Mouse (Mus musculus): Measurements from ENCODE around the gene Lrrtm4. TPM values are rescaled to one million over a fixed set of nuclear protein-coding genes. Genes with fewer than 3 reads are reported as not detected.

The Lrrtm4 gene
- polyA plus RNA-seq, 1 experiment from 2014 or later, result 0.33 TPM

DNA sequence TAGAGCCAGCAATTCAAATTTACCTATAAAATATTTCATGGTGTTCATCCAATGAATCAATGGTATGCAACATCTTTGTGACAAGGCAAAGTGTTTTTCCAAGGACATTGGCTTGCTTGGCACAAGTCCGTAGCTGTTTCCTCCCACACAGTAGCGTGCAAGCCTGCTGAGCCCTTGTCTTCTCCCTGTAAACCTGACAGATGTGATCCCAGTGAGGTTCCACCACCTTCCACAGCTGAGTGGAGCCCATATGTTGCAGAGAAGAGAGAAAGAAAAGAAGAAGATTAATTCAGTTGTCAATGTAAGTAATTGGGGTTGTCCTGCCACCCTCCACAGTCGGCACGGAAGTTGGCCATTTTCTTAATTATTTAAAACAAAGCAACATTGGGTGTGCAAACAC, 645.4 kb downstream of the Lrrtm4 start:
- Histone ChIP-seq H3K4me1 (ENCODE audit: insufficient read depth) (no peaks in the 10 kb centered on the region), H3K27me3 (ENCODE audit: insufficient read depth, low read length) (no peaks in the 10 kb centered on the region), H3K27ac (ENCODE audit: low read depth) (no peak overlapping the region), H3K9me3 (ENCODE audit: low read depth, low read length) (no peaks in the 10 kb centered on the region), H3K9ac (no peak overlapping the region), H3K36me3 (ENCODE audit: insufficient read depth) (no peaks in the 10 kb centered on the region), H3K4me3 (ENCODE audit: low read depth, low read length) (no peak overlapping the region), H3K4me2 (no peak overlapping the region)
- TF ChIP-seq CTCF (IDR thresholded peaks at IDR 0.05; ENCODE audit: low read depth), result no peak
- DNase-seq, result no peak
- no peak for ATAC-seq (ENCODE audit: insufficient read depth)
- 71% methylated on average over 4 of the region's 4 CpGs for WGBS

DNA sequence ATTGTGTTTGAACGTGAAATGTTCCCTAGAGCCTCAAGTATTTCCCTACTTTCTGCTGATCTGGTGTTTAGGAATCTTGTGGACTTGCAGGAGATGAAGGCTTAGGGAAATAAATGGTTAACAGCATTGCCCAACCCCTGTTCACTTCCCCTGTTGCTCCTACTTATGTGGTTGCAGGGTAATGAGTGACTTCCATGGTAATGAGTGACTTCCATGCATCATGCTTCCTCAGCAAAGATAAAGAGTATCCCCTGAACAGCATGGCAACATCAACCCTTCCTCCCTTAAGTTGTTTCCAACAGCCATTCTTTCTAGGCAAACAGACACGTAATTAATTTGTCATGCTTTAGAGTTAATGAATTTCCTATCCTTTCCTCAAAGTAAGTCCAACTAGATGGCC, 685.5 kb downstream of the Lrrtm4 start:
- Histone ChIP-seq H3K36me3 (ENCODE audit: insufficient read depth) (no peaks in the 10 kb centered on the region), H3K9ac (no peak overlapping the region), H3K27me3 (ENCODE audit: insufficient read depth, low read length) (no peaks in the 10 kb centered on the region), H3K4me3 (ENCODE audit: low read depth, low read length) (no peak overlapping the region), H3K9me3 (ENCODE audit: low read depth, low read length) (no peaks in the 10 kb centered on the region), H3K4me1 (ENCODE audit: insufficient read depth) (no peaks in the 10 kb centered on the region), H3K4me2 (no peak overlapping the region), H3K27ac (ENCODE audit: low read depth) (no peak overlapping the region)
- no peak for DNase-seq
- WGBS, result 60% methylated on average over 2 of the region's 2 CpGs
- TF ChIP-seq CTCF (IDR thresholded peaks at IDR 0.05; ENCODE audit: low read depth), result no peak
- no peak for ATAC-seq (ENCODE audit: insufficient read depth)

DNA sequence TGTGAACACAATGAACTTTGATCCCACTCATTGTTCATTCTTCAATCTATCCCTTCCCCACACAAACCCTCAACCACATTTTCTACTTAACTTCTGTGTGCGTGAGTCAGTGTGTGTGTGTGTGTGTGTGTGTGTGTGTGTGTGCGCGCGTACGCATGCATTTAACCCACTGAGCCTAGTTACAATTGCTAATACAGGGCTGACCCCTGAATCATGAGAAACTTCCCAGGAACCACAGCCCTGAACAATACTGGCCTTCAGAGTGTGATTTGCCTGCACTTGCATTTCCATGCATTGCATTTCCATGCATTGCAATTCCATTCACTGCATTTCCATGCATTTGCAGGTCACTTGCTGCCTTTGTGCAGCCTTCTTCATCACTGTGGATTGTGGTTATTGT, 701.8 kb downstream of the Lrrtm4 start:
- 85% methylated on average over 5 of the region's 5 CpGs for WGBS
- TF ChIP-seq CTCF (IDR thresholded peaks at IDR 0.05; ENCODE audit: low read depth), result no peak

DNA sequence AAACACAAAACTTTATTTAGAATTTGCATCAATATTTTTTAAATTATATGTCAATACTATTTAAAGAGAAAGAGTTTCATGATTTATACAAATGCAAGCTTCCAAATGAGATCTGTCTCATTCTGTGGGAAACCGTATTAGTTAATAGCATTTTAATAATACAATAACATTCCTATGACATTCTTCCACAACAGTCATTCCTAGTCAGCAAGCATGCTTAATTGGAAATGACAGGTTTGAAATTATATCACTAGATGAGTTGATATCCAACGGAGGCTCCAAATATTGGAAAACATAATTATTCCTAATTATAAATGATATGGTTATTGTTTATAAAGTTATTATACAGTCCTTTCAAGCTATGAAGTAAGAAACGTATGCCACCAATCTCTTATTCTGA, 714.7 kb downstream of the Lrrtm4 start:
- H3K9ac ChIP-seq, result no peak overlapping the region
- DNase-seq, result no peak
- H3K4me2 ChIP-seq, result no peak overlapping the region
- no peak for ATAC-seq (ENCODE audit: insufficient read depth)
- H3K27ac ChIP-seq (ENCODE audit: low read depth), result no peak overlapping the region
- TF ChIP-seq CTCF (IDR thresholded peaks at IDR 0.05; ENCODE audit: low read depth), result no peak
- H3K4me1 ChIP-seq (ENCODE audit: insufficient read depth), result no peaks in the 10 kb centered on the region
- H3K9me3 ChIP-seq (ENCODE audit: low read depth, low read length), result no peaks in the 10 kb centered on the region
- WGBS, result 76% methylated on average over 3 of the region's 3 CpGs
- no peak overlapping the region for H3K4me3 ChIP-seq (ENCODE audit: low read depth, low read length)
- no peaks in the 10 kb centered on the region for H3K27me3 ChIP-seq (ENCODE audit: insufficient read depth, low read length)
- H3K36me3 ChIP-seq (ENCODE audit: insufficient read depth), result no peaks in the 10 kb centered on the region

More for the DNA sequence above, 701.8 kb downstream of the Lrrtm4 start:
- H3K9me3 ChIP-seq (ENCODE audit: low read depth, low read length), result no peaks in the 10 kb centered on the region
- no peak overlapping the region for H3K9ac ChIP-seq
- ATAC-seq (ENCODE audit: insufficient read depth) (no peak), DNase-seq (no peak)
- H3K4me3 ChIP-seq (ENCODE audit: low read depth, low read length), result no peak overlapping the region
- no peak overlapping the region for H3K4me2 ChIP-seq
- no peak overlapping the region for H3K27ac ChIP-seq (ENCODE audit: low read depth)
- H3K4me1 ChIP-seq (ENCODE audit: insufficient read depth), result no peaks in the 10 kb centered on the region
- H3K36me3 ChIP-seq (ENCODE audit: insufficient read depth), result no peaks in the 10 kb centered on the region
- H3K27me3 ChIP-seq (ENCODE audit: insufficient read depth, low read length), result no peaks in the 10 kb centered on the region

DNA sequence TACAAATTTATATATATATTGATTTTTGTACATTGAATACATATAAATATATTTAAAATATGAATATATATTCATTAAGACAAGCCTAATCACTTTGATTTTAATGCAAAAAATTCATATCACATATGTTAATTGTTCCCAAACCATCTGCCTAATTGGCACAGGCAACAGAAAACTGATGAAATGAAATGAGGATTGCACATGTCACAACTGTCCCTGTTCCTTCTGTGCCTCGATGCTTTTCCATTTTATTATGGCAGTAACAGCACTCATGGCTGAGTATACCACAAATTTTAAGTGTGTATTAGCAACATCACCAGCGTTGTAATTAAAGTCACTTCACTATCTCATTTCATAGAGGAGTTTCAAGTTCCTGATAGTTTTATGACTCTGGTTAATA, 732.1 kb downstream of the Lrrtm4 start:
- Histone ChIP-seq H3K9me3 (ENCODE audit: low read depth, low read length) (no peaks in the 10 kb centered on the region), H3K9ac (no peak overlapping the region), H3K36me3 (ENCODE audit: insufficient read depth) (no peaks in the 10 kb centered on the region), H3K4me2 (no peak overlapping the region), H3K27ac (ENCODE audit: low read depth) (no peak overlapping the region), H3K27me3 (ENCODE audit: insufficient read depth, low read length) (no peaks in the 10 kb centered on the region), H3K4me1 (ENCODE audit: insufficient read depth) (no peaks in the 10 kb centered on the region), H3K4me3 (ENCODE audit: low read depth, low read length) (no peak overlapping the region)
- WGBS, result 77% methylated on average over 2 of the region's 2 CpGs
- no peak for TF ChIP-seq CTCF (IDR thresholded peaks at IDR 0.05; ENCODE audit: low read depth)
- DNase-seq (no peak), ATAC-seq (ENCODE audit: insufficient read depth) (no peak)

DNA sequence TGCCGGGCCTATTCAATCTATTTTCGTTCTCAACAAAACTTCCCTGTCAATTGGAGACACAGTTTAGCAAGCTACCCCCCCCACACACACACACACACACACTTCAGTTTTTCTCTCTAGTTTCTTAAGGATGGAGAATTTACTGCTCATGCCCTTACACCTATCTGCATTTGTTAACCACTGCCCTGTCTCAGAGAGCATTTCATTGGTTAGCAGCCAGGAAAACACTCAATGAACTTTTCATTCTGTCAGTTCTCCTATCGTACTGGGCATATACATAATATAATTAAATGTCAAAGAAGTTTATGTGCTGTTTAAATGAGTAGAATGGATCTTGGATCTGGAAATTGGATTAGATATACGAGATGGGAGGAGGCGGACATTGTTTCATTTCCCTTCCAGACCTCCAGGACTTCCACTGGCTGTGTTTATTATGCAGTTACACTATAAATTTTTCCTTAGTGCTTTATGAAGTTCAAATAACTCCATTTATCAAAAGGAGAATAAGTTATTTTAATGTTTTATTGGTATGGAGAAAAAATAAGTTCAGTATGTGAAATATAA, 742.0 kb downstream of the Lrrtm4 start:
- no peaks in the 10 kb centered on the region for H3K4me1 ChIP-seq (ENCODE audit: insufficient read depth)
- ATAC-seq (ENCODE audit: insufficient read depth), result no peak
- peak; percentile 26 for DNase-seq
- no peak overlapping the region for H3K4me2 ChIP-seq
- H3K36me3 ChIP-seq (ENCODE audit: insufficient read depth), result no peaks in the 10 kb centered on the region
- no peak for TF ChIP-seq CTCF (IDR thresholded peaks at IDR 0.05; ENCODE audit: low read depth)
- H3K27ac ChIP-seq (ENCODE audit: low read depth), result no peak overlapping the region
- H3K9ac ChIP-seq, result no peak overlapping the region
- H3K27me3 ChIP-seq (ENCODE audit: insufficient read depth, low read length), result no peaks in the 10 kb centered on the region
- H3K4me3 ChIP-seq (ENCODE audit: low read depth, low read length), result no peak overlapping the region
- 52% methylated on average over 5 of the region's 5 CpGs for WGBS
- no peaks in the 10 kb centered on the region for H3K9me3 ChIP-seq (ENCODE audit: low read depth, low read length)

DNA sequence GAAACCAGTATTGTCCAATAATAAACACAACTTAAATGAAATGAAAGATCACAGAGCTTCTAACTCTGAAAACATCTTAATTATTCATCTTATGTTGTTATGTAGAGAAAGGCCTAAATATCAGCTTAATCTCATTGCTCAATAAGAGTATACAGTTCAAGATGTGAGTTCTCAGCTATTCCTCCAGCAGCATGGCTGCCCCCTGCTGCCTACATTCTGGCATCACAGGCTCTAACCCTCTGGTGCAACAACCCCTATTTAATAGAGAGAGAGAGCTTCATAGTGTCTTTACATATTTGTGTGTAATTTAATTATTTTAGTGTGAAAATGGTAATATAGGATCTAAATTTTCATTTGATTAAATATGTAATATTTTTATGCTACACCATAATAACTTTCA, 767.6 kb downstream of the Lrrtm4 start:
- Histone ChIP-seq H3K9ac (no peak overlapping the region), H3K4me3 (ENCODE audit: low read depth, low read length) (no peak overlapping the region), H3K9me3 (ENCODE audit: low read depth, low read length) (no peaks in the 10 kb centered on the region), H3K27me3 (ENCODE audit: insufficient read depth, low read length) (no peaks in the 10 kb centered on the region), H3K36me3 (ENCODE audit: insufficient read depth) (no peaks in the 10 kb centered on the region), H3K4me1 (ENCODE audit: insufficient read depth) (no peaks in the 10 kb centered on the region), H3K4me2 (no peak overlapping the region), H3K27ac (ENCODE audit: low read depth) (no peak overlapping the region)
- no peak for TF ChIP-seq CTCF (IDR thresholded peaks at IDR 0.05; ENCODE audit: low read depth)
- DNase-seq (peak; percentile 21), ATAC-seq (ENCODE audit: insufficient read depth) (no peak)

DNA sequence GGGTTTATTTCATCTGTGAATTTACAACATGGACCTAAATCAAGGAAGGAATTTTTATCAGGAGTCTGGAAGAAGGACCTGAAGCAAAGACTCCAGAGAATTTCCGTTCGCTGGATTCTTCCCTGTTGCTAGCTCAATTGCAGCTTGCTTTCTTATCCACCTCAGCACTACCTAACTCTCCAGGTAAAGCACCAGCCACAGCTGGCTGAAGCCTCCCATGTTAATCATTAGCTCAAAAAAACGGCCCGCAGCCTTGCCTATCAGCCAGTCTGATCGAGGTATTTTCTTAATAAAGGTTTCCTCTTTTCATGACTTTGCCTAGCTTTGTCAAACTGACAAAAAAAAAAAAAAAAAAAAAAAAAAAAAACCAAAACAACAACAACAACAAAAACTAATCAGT, 805.1 kb downstream of the Lrrtm4 start:
- Histone ChIP-seq H3K4me3 (ENCODE audit: low read depth, low read length) (no peak overlapping the region), H3K9me3 (ENCODE audit: low read depth, low read length) (no peaks in the 10 kb centered on the region), H3K36me3 (ENCODE audit: insufficient read depth) (no peaks in the 10 kb centered on the region), H3K4me2 (no peak overlapping the region), H3K9ac (no peak overlapping the region), H3K27ac (ENCODE audit: low read depth) (no peak overlapping the region), H3K4me1 (ENCODE audit: insufficient read depth) (no peaks in the 10 kb centered on the region), H3K27me3 (ENCODE audit: insufficient read depth, low read length) (no peaks in the 10 kb centered on the region)
- DNase-seq (peak; percentile 25), ATAC-seq (ENCODE audit: insufficient read depth) (no peak)
- TF ChIP-seq CTCF (IDR thresholded peaks at IDR 0.05; ENCODE audit: low read depth), result no peak
- 72% methylated on average over 5 of the region's 5 CpGs for WGBS

Data from lung, embryonic 14.5 days (tissue).